Mouse (Mus musculus): Measurements from ENCODE around the gene Abi3.

- TF ChIP-seq CTCF (IDR thresholded peaks at IDR 0.05; ENCODE audit: borderline replicate concordance, extremely low read depth, insufficient read depth, insufficient read length): no peak
- no peak for TF ChIP-seq POLR2A (IDR thresholded peaks at IDR 0.05; ENCODE audit: borderline replicate concordance, extremely low read depth, insufficient read depth, insufficient read length, poor library complexity, severe bottlenecking)
Measured at GRCm38 (mm10) chr11:95869442-95869841, 27.2 kb upstream of the Abi3 start.
